Mouse (Mus musculus): ENCODE results near the gene Espn. TPM values are rescaled to one million over a fixed set of nuclear protein-coding genes. Genes with fewer than 3 reads are reported as not detected.
A peak's percentile ranks its signal among the peaks of the same experiment; 100 is the strongest.

Gene Espn
- total and polyA plus RNA-seq, 2 experiments from 2014 or later, result 0.47 to 0.71 TPM

GRCm38 (mm10) chr4:152178344-152178864 is 26.2 kb upstream of the Espn start:
- under 1% methylated on average over 34 of the region's 35 CpGs for WGBS

DNA sequence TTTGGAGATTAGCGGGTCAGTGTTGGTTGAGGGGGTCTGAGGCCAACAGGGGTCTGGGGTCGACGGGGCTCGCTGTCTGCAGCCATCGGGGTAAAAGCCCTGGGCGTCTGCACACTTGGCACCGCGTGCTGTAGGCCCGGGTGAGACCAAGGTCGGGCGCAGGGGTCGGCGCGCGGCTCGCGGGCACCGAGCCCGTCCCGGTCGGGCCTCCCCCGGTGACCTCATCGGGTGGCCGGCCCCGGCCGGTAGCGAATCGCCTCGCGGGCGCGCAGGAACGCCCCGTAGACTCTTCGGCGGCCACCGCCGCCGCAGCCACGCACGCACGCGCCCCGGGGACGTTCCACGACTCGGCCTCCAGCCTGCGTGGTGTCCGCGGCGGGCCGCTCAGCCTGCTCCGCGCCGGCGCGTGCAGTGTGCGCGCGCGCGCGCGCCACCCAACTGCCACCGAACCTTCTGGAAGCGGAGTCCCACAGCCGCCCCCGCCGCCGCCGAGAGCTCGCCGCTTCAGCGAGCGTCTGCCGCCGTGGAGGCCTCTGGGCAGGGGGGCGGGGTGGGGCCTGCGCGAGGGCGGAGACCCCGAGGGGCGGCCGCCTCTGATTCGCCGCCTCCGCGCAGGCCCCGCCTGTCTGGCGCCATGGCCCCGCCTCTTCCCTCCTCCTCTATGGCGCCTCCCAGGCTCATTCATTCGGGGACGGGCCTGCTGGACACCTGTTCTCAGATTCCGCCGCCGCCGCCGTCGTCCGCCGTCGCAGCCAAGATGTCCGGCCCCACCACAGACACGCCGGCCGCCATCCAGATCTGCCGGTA is 25.6 kb upstream of the Espn start, which contains the start of gene Acot7:
Gene Acot7 (plus strand): TSS at position 598 of the 807 bp plus-strand sequence.
- Histone ChIP-seq H3K27me3 (ENCODE audit: insufficient read depth, low read length) (0 out of 2 replicates have a peak, but pooled peaks cover 2% of the 10 kb centered on the region), H3K27ac (peak within 1 kb of the TSS; percentile 89), H3K4me2 (ENCODE audit: low read depth, low read length) (peak within 1 kb of the TSS; percentile 75), H3K4me1 (ENCODE audit: insufficient read depth, low read length) (peaks cover 13% of the 10 kb centered on the region), H3K36me3 (ENCODE audit: insufficient read depth, low read length) (no peaks in the 10 kb centered on the region), H3K9me3 (ENCODE audit: low read length) (no peaks in the 10 kb centered on the region), H3K9ac (replicated peaks; ENCODE audit: low read length) (peak within 1 kb of the TSS; percentile 67), H3K4me3 (ENCODE audit: low read length) (peak within 1 kb of the TSS; percentile 52)
- WGBS, result under 1% methylated on average over 66 of the region's 108 CpGs
- peak; percentile 97 for ATAC-seq
- peak; percentile 97 for DNase-seq (ENCODE audit: low spot score)
- no peak for TF ChIP-seq CTCF (IDR thresholded peaks at IDR 0.05; ENCODE audit: low read depth)

More at GRCm38 (mm10) chr4:152178344-152178864, 26.2 kb upstream of the Espn start:
- peak overlapping the region; percentile 89 for H3K27ac ChIP-seq
- H3K27me3 ChIP-seq (ENCODE audit: insufficient read depth, low read length), result 0 out of 2 replicates have a peak, but pooled peaks cover 2% of the 10 kb centered on the region
- peak overlapping the region; percentile 67 for H3K9ac ChIP-seq (replicated peaks; ENCODE audit: low read length)
- no peak for TF ChIP-seq CTCF (IDR thresholded peaks at IDR 0.05; ENCODE audit: low read depth)
- H3K4me1 ChIP-seq (ENCODE audit: insufficient read depth, low read length), result peaks cover 13% of the 10 kb centered on the region
- H3K36me3 ChIP-seq (ENCODE audit: insufficient read depth, low read length), result no peaks in the 10 kb centered on the region
- H3K4me3 ChIP-seq (ENCODE audit: low read length), result peak overlapping the region; percentile 52
- ATAC-seq, result peak; percentile 62
- H3K9me3 ChIP-seq (ENCODE audit: low read length), result no peaks in the 10 kb centered on the region
- H3K4me2 ChIP-seq (ENCODE audit: low read depth, low read length), result peak overlapping the region; percentile 75
- peak; percentile 38 for DNase-seq (ENCODE audit: low spot score)

DNA sequence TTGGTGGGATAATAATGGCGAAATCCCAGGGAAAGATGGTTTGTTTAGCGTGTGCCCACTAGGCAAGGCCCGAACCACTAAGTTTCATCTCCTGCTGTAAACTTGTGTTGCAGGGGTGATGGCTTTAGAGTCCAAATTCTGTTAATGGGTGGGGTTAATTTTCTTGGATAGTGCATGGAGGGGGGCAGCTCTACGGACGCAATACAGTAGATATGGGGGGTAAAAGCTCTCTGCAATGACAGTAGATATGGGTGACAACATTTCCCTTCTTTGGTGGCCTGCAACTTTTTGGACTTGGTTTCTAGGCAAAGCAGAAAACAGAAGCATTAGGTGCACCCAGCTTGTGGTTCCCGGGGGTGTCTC is 25.0 kb upstream of the Espn start:
- H3K9ac ChIP-seq (replicated peaks; ENCODE audit: low read length), result peak overlapping the region; percentile 67
- peak overlapping the region; percentile 75 for H3K4me2 ChIP-seq (ENCODE audit: low read depth, low read length)
- 62% methylated on average over 6 of the region's 6 CpGs for WGBS
- H3K36me3 ChIP-seq (ENCODE audit: insufficient read depth, low read length), result no peaks in the 10 kb centered on the region
- H3K27ac ChIP-seq, result peak overlapping the region; percentile 89
- TF ChIP-seq CTCF (IDR thresholded peaks at IDR 0.05; ENCODE audit: low read depth), result no peak
- no peaks in the 10 kb centered on the region for H3K9me3 ChIP-seq (ENCODE audit: low read length)
- H3K27me3 ChIP-seq (ENCODE audit: insufficient read depth, low read length), result 0 out of 2 replicates have a peak, but pooled peaks cover 2% of the 10 kb centered on the region
- peaks cover 13% of the 10 kb centered on the region for H3K4me1 ChIP-seq (ENCODE audit: insufficient read depth, low read length)
- H3K4me3 ChIP-seq (ENCODE audit: low read length), result peak overlapping the region; percentile 52
- DNase-seq (ENCODE audit: low spot score) (no peak), ATAC-seq (no peak)

DNA sequence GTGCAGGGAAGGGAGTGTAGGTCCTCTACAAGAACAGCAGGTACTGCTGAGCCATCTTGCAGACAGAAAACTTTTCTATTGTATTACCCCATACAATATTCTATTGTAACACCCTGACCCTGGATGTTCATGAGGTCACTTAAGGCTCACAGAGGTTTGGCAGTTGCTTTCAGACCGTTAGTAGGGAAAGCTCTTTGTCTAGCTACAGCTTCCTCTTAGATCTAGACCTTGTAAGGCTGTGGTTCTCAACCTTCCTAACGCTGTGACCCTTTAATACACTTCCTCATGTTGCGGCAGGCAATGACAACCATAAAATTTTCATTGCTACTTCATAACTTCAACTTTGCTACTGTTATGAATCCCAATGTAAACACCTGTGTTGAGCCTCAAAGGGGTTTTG is 24.5 kb upstream of the Espn start:
- no peak overlapping the region for H3K27ac ChIP-seq
- WGBS, result 78% methylated on average over 3 of the region's 3 CpGs
- no peaks in the 10 kb centered on the region for H3K36me3 ChIP-seq (ENCODE audit: insufficient read depth, low read length)
- peaks cover 13% of the 10 kb centered on the region for H3K4me1 ChIP-seq (ENCODE audit: insufficient read depth, low read length)
- 0 out of 2 replicates have a peak, but pooled peaks cover 2% of the 10 kb centered on the region for H3K27me3 ChIP-seq (ENCODE audit: insufficient read depth, low read length)
- no peak overlapping the region for H3K4me3 ChIP-seq (ENCODE audit: low read length)
- no peak for ATAC-seq
- H3K4me2 ChIP-seq (ENCODE audit: low read depth, low read length), result no peak overlapping the region
- H3K9me3 ChIP-seq (ENCODE audit: low read length), result no peaks in the 10 kb centered on the region
- no peak for DNase-seq (ENCODE audit: low spot score)
- TF ChIP-seq CTCF (IDR thresholded peaks at IDR 0.05; ENCODE audit: low read depth), result no peak
- no peak overlapping the region for H3K9ac ChIP-seq (replicated peaks; ENCODE audit: low read length)

- peaks cover 2% of the 10 kb centered on the region; the same call in 1 of the 2 replicates for H3K4me1 ChIP-seq (ENCODE audit: insufficient read depth, low read length)
- H3K27ac ChIP-seq, result no peak overlapping the region
- H3K9me3 ChIP-seq (ENCODE audit: low read length), result no peaks in the 10 kb centered on the region
- no peak overlapping the region for H3K4me3 ChIP-seq (ENCODE audit: low read length)
- H3K9ac ChIP-seq (replicated peaks; ENCODE audit: low read length), result no peak overlapping the region
- no peak overlapping the region for H3K4me2 ChIP-seq (ENCODE audit: low read depth, low read length)
- H3K27me3 ChIP-seq (ENCODE audit: insufficient read depth, low read length), result 0 out of 2 replicates have a peak, but pooled peaks cover 2% of the 10 kb centered on the region
- ATAC-seq, result no peak
- 86% methylated on average over 9 of the region's 9 CpGs for WGBS
- H3K36me3 ChIP-seq (ENCODE audit: insufficient read depth, low read length), result no peaks in the 10 kb centered on the region
- no peak for TF ChIP-seq CTCF (IDR thresholded peaks at IDR 0.05; ENCODE audit: low read depth)
- DNase-seq (ENCODE audit: low spot score), result no peak
Measured at GRCm38 (mm10) chr4:152173956-152174355, 21.8 kb upstream of the Espn start.

DNA sequence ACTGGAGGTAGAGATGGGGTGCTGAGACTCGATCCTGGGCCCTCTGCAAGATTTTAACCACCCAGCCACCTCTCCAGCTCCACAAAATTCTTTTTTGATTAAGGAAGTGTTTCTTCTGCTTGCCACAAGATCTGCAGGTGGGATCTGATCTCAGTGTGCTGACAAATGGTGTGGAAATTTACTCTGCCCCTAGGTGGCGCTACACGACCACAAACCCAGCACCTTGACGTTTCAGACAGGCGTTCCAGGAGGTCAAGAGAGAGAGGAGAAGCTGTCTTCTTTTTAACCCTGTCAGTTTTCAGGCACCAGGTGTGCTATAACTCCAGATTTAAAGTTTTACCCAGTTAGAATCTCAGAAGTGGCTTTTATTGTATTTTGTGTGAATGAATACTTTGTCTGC is 20.9 kb upstream of the Espn start:
- TF ChIP-seq CTCF (IDR thresholded peaks at IDR 0.05; ENCODE audit: low read depth), result peak; percentile 91
- WGBS, result 2% methylated on average over 5 of the region's 5 CpGs
- Histone ChIP-seq H3K27ac (no peak overlapping the region), H3K9ac (replicated peaks; ENCODE audit: low read length) (no peak overlapping the region), H3K27me3 (ENCODE audit: insufficient read depth, low read length) (0 out of 2 replicates have a peak, but pooled peaks cover 2% of the 10 kb centered on the region), H3K9me3 (ENCODE audit: low read length) (no peaks in the 10 kb centered on the region), H3K4me3 (ENCODE audit: low read length) (no peak overlapping the region), H3K4me1 (ENCODE audit: insufficient read depth, low read length) (no peaks in the 10 kb centered on the region), H3K4me2 (ENCODE audit: low read depth, low read length) (no peak overlapping the region), H3K36me3 (ENCODE audit: insufficient read depth, low read length) (no peaks in the 10 kb centered on the region)
- no peak for ATAC-seq
- peak; percentile 76 for DNase-seq (ENCODE audit: low spot score)

Data from hindbrain, postnatal 0 days (tissue).